Mouse (Mus musculus): ENCODE measurements around the gene Saa1.
A peak's percentile ranks its signal among the peaks of the same experiment; 100 is the strongest.

The Saa1 gene

DNA sequence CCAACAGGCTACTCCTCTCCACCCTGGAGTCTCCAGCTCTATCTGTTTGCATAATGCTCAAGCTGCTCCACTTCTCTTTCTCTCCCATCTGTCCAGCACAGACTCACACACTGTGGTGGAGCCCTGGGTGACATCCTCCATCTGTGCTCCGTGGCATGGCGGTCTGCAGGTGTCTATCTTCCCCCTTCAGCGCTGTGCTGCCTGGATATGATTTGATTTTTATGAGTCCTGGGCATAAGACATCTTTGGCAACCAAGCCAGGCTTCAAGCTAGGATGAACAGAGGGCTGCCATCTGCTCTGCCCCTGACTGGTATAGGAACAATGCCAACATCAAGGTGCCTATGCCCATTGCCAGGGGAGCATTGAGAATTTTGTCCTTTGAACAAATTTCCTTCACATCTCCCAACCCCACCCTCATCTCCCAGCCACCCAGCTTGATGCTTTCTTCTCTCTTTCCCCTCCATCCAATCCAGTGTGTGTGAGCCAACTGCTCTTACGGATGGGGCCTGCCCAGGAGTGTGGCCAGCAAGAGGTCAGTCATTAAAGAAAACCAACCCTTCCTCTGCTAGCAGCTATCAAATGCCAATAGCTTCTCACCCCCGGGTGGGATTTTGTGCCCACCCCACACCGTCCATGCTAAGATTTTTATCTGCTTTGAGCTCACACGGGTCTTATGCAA lies 24.0 kb downstream of the Saa1 start:
- no peak for DNase-seq (ENCODE audit: low read depth, low spot score)

- no peak for DNase-seq (ENCODE audit: low read depth, low spot score)
Measured at GRCm38 (mm10) chr7:46716897-46717296, 25.9 kb downstream of the Saa1 start.

DNA sequence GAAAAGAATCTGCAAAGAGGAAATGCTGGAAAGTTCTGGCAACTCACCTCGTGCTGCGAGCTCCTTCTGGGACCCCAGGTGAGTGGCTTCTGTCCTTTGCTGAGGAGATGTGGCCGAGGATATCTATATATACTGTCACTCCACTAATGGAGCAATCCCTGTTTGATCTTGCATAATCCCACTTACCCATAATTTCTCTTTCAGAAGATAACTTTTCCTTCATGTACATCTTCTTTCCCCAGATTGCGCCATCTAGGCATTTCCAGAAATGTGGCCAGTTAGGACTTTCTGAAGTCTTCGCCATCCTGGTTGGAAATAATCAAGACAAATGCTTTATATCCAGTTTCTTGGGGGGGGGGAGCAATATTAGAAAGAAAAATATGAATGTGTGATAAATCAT lies 27.2 kb downstream of the Saa1 start, which contains the start of gene Saa3:
Gene Saa3, minus strand, starts transcription at position 101 of the 400 bp plus-strand sequence.
- no peak for DNase-seq (ENCODE audit: low read depth, low spot score)

GRCm38 (mm10) chr7:46714518-46714917 lies 28.3 kb downstream of the Saa1 start:
- peak; percentile 84 for DNase-seq (ENCODE audit: low read depth, low spot score)

- no peak for DNase-seq (ENCODE audit: low read depth, low spot score)
Measured at GRCm38 (mm10) chr7:46712250-46712649, 30.5 kb downstream of the Saa1 start.

DNA sequence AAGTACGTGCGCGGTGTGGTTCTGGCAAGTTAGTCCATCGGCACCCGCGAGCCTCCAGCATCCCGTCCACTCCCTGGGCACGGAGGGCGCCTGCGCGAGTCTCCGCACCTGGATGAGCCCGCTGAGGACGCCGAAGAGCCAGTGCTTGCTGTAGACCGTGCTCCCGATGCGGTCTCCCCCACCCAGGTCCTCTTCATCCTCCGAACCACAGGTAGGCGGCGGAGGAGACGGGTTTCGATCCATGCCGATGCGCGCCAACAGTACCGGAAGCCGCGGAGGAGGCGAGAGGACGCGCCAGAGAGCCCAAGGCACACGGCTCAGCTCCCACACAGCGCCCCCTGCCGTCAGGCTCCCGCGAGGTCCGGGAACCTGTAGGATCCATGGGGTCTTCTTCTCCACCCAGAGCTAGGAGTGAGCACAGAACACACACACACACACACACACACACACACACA lies 32.4 kb downstream of the Saa1 start, which contains the start of gene Saal1:
Gene Saal1, minus strand, starts transcription at position 291 of the 455 bp plus-strand sequence.
- DNase-seq (ENCODE audit: low read depth, low spot score), result peak; percentile 96

DNA sequence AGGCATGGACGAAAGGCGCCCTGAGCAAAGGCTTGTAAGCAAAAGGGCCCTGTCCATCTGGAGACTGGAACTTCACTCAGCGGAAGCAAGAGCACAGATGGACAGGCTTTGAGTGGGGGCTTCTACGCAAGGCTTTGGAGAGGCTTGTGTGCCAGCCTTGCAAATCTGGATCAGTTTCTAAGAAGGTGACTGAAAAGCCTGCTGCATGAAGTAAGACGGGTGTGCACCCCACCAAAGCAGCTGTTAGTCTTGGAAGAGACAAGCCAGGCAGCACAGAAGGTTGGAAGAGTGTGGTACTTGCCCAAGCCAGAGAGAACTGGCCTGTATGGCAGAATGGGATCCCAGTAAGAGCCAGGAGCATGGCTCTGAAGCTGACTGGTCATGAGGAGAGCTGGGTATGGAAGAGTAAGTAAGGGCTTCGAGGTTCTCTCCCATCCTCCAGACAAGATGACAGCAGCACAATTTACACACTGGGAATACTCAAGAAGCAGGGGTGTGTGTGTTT lies 42.2 kb downstream of the Saa1 start:
- no peak for DNase-seq (ENCODE audit: low read depth, low spot score)

DNA sequence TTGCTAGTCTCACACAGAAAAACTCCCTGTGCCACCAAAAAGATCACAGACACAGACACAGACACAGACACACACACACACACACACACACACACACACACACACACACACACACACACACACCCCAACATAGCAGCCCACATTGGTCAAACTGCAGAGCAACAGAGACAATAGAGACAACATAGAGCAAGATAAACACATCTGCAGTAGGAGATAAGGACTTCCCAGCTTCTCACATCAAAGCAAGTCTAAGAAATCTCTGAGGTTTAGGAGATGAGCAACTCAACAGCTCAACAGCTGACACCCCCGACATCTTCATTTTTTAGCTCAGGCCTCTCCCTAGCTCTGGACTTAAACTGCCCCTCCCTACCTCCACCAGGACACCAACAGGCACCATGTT lies 46.0 kb downstream of the Saa1 start:
- DNase-seq (ENCODE audit: low read depth, low spot score), result no peak
